Mouse (Mus musculus) hindbrain, embryonic 10.5 days (tissue): Measurements from ENCODE around the gene Samd1. TPM values are rescaled to one million over a fixed set of nuclear protein-coding genes. Genes with fewer than 3 reads are reported as not detected.
A peak's percentile ranks its signal among the peaks of the same experiment; 100 is the strongest.
"Not testable (repeated sequence)": the region's sequence is repeated elsewhere in the genome, so short reads cannot be mapped to it uniquely, and the experiment has no call there.

Source experiments
- DNase-seq: peaks from one replicate; pipeline ENCODE4 v3.0.0-alpha.2; 2017; ENCODE audit warnings: low spot score
- H3K27ac ChIP-seq: fragments of 300-500 bp; sonication (generic); 2 replicates; pipeline ENCODE4 v1.5.1; 2016; ENCODE audit warnings: mild to moderate bottlenecking, moderate library complexity
- H3K27me3 ChIP-seq: fragments of 300-500 bp; sonication (generic); 2 replicates; pipeline ENCODE4 v1.6.1; 2016; ENCODE audit warnings: mild to moderate bottlenecking; ENCODE audit not compliant: poor library complexity, insufficient read depth, severe bottlenecking
- H3K36me3 ChIP-seq: fragments of 300-500 bp; sonication (generic); 2 replicates; pipeline ENCODE4 v1.6.1; 2016; ENCODE audit warnings: mild to moderate bottlenecking, moderate library complexity
- H3K4me1 ChIP-seq: fragments of 300-500 bp; sonication (generic); replicated peaks from 2 replicates; pipeline ENCODE4 v1.6.1; 2016; ENCODE audit warnings: mild to moderate bottlenecking
- H3K4me3 ChIP-seq: fragments of 300-500 bp; sonication (generic); 2 replicates; pipeline ENCODE4 v1.5.1; 2016; ENCODE audit warnings: mild to moderate bottlenecking, moderate library complexity
- H3K9me3 ChIP-seq: fragments of 300-500 bp; sonication (generic); 2 replicates; pipeline ENCODE4 v1.6.1; 2016; ENCODE audit warnings: mild to moderate bottlenecking, moderate library complexity
- WGBS: fragments of 180-500 bp; shearing (Covaris S2); methylation state at CpG from one replicate; pipeline ENCODE4 v1.1.7; 2016; 5-methylcytosine and 5-hydroxymethylcytosine counted together
- polyA plus RNA-seq: library from polyadenylated mRNA; unstranded; fragments of >200 nt; fragmentation: Nextera tagmentation; extraction: Ambion mirVana; gene quantifications from 2 replicates; pipeline ENCODE4 v1.2.1, GENCODE M21; 2016

Samd1 gene
- polyA plus RNA-seq, 1 experiment from 2014 or later: 7.6 TPM

GRCm38 (mm10) chr8:83994030-83994429 is 3.4 kb upstream of the Samd1 start:
- WGBS: 89% methylated on average over 3 of the region's 3 CpGs
- Histone ChIP-seq H3K4me3 (no peak overlapping the region), H3K36me3 (peaks cover 66% of the 10 kb centered on the region), H3K27me3 (peaks cover 14% of the 10 kb centered on the region), H3K27ac (no peak overlapping the region), H3K4me1 (peaks cover 21% of the 10 kb centered on the region), H3K9me3 (no peaks in the 10 kb centered on the region)
- no peak for DNase-seq

- Histone ChIP-seq H3K4me3 (peak overlapping the region; percentile 86), H3K36me3 (peaks cover 66% of the 10 kb centered on the region), H3K9me3 (no peaks in the 10 kb centered on the region), H3K27me3 (peaks cover 34% of the 10 kb centered on the region), H3K4me1 (peaks cover 32% of the 10 kb centered on the region), H3K27ac (peak overlapping the region; percentile 95)
- 9% methylated on average over 12 of the region's 12 CpGs for WGBS
- no peak for DNase-seq
Observed at GRCm38 (mm10) chr8:83995973-83996372, 1.5 kb upstream of the Samd1 start.

DNA sequence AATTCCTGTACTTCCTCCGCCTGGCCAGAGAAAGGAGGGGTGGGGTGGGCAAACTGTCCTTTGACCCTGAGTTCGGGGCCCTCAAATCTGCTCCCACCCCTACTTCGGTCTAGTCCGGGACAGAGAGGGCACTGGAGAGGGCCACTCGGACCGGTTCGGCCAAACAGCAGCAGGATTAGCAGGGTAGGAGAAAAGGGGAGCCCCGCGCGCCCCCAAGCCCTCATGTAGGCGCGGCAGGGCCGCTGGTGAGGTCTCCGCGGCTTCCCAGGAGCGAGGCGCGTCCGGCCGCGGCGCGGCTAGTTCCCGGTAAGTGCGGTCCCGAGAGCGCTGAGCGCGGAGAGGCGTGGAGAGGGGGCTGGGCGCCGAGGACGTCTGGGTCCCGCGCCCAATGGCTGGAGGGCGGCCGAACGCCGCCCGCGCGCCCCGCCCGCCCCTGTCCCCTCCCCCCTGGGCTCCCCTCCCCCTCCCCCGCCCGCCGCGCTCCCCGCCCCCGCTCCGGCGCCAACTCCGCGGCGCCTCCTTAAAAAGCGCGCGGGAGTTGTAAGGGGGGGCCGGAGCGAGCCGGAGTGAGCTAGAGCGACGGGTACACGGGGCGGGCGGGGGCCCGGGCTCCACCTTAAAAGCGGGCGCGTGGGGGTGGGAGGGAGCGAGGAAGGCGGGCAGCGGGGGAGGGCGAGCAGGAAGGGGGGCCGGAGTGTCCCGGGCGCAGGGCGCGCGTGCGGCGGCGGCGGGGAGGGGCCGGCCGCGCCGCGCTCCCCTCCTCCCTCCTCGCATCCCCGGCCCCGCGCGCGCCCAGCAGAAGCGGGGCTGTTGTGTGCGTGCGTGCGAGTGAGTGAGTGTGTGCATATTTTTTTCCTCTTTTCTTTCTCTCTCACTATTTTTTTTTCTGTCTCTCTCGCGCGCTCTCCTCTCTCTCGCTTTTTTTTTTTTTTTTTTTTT is 636 bp upstream of the Samd1 start:
- Histone ChIP-seq H3K9me3 (no peaks in the 10 kb centered on the region), H3K4me3 (peak overlapping the region; percentile 86), H3K36me3 (peaks cover 66% of the 10 kb centered on the region), H3K27me3 (peaks cover 42% of the 10 kb centered on the region), H3K27ac (peak overlapping the region; percentile 95), H3K4me1 (peaks cover 40% of the 10 kb centered on the region)
- peak; percentile 87 for DNase-seq
- under 1% methylated on average over 92 of the region's 103 CpGs for WGBS

DNA sequence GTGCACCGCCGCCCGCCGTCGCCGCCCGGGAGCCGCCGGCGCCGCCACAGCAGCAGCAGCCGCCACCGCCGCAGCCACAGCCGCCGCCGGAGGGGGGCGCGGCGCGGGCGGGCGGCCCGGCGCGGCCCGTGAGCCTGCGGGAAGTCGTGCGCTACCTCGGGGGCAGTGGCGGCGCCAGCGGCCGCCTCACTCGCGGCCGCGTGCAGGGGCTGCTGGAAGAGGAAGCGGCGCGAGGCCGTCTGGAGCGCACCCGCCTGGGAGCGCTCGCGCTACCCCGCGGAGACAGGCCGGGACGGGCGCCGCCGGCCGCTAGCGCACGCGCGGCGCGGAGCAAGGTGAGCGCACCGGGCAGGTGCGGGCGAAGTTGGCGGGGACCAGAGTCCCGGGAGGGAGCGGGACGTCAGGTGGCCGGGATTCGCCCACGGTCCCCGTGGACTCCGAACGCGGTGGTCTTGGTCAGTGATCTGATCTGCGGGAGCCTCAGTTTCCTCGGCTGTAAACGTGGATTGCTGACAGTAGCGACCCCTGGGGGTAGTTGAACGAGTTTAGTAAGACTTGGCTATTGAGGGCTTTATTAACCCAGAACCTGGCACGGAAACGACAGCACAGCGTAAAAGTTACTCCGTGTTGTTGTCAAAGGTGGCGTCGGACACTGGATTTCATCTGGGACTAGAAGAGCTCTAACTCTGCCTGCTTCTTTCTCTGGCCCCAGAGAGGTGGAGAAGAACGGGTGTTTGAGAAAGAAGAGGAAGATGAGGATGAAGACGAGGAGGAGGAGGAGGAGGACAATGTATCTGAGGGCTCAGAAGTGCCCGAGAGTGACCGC is 972 bp downstream of the Samd1 start:
- peak overlapping the region; percentile 86 for H3K4me3 ChIP-seq
- H3K27me3 ChIP-seq: peaks cover 58% of the 10 kb centered on the region
- peaks cover 47% of the 10 kb centered on the region for H3K4me1 ChIP-seq
- DNase-seq: peak; percentile 72
- WGBS: 4% methylated on average over 80 of the region's 92 CpGs
- peaks cover 63% of the 10 kb centered on the region for H3K36me3 ChIP-seq
- H3K27ac ChIP-seq: peak overlapping the region; percentile 87
- H3K9me3 ChIP-seq: no peaks in the 10 kb centered on the region

DNA sequence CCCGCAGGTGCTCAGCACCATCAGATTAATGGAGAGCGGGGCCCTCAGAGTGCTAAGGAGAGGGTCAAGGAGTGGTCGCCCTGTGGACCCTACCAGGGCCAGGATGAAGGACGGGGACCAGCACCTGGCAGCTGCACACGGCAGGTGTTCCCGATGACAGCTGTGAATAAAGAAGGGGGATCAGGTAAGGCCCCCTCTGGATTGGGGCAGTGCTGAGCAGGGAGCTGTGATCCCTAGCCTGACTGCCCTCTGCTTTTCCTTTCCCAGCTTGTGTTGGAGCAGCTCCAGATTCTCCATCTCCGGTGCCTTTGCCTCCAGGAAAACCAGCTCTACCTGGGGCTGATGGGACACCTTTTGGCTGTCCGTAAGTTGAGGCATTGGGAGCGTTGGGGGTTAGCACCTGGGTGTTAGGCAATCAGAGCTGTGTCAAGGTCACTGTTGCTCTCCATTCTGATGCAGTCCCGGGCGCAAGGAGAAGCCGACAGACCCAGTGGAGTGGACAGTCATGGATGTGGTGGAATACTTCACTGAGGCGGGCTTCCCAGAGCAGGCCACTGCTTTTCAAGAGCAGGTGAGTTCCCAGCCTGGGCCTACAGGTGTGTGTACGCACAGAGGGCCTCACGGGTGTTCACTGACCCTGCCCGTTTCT is 1.7 kb downstream of the Samd1 start:
- Histone ChIP-seq H3K27me3 (peaks cover 63% of the 10 kb centered on the region), H3K27ac (0 out of 2 replicates have a peak overlapping the region, but pooled peaks have one; percentile 87), H3K4me3 (peak overlapping the region; percentile 86), H3K9me3 (no peaks in the 10 kb centered on the region), H3K36me3 (peaks cover 56% of the 10 kb centered on the region), H3K4me1 (peaks cover 50% of the 10 kb centered on the region)
- 70% methylated on average over 16 of the region's 16 CpGs for WGBS
- no peak for DNase-seq

- no peak for DNase-seq
- Histone ChIP-seq H3K9me3 (no peaks in the 10 kb centered on the region), H3K27me3 (peaks cover 58% of the 10 kb centered on the region), H3K36me3 (peaks cover 49% of the 10 kb centered on the region), H3K4me1 (peaks cover 55% of the 10 kb centered on the region), H3K27ac (no peak overlapping the region), H3K4me3 (peak overlapping the region; percentile 86)
- 89% methylated on average over 2 of the region's 2 CpGs for WGBS
Observed at GRCm38 (mm10) chr8:83999825-84000224, 2.4 kb downstream of the Samd1 start.

DNA sequence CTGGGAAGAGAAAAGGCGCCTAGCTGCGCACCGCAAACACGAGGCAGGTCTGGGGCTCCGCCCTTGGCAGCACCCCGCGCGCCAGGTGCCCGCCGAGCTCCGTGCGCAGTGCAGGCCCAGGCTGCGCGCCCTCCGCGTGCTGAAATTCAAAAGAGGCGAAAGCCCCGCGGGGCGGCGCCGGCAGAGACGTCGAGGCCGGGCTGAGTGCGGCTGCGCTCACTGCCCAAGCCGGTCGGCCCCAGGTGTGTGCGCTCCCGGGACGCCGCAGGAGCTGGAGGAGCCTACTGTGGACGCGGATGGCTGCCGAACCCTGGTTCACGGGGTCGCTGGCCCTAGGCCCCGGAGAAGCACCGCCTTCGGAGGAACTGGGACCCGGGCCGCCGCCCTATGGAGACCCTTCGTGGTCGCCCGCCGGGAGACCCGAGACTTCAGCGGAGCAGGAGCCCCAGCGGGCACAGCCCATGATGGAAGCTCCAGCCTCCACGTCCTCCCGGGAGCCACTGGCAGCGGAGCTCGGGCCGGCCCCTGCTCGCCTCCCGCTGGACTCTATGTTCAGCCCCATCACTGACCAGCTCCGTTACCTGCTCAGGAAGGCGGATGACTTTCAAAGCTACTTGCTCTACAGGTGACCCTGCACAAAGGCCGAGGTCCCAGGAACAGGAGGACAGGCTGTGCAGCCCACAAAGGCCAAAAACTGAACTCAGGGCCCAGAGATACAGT is 4.0 kb downstream of the Samd1 start, which contains the start of gene 1700067K01Rik:
1700067K01Rik (plus strand) TSS at position 222 of the 720 bp plus-strand sequence.
- 16% methylated on average over 61 of the region's 61 CpGs for WGBS
- H3K4me1 ChIP-seq: peaks cover 49% of the 10 kb centered on the region
- H3K9me3 ChIP-seq: no peaks in the 10 kb centered on the region
- H3K36me3 ChIP-seq: peaks cover 42% of the 10 kb centered on the region
- peaks cover 51% of the 10 kb centered on the region for H3K27me3 ChIP-seq
- no peak for DNase-seq
- peak within 1 kb of the TSS; percentile 39 for H3K4me3 ChIP-seq
- 0 out of 2 replicates have a peak within 1 kb of the TSS, but pooled peaks have one; percentile 9 for H3K27ac ChIP-seq

- Histone ChIP-seq H3K36me3 (peaks cover 42% of the 10 kb centered on the region), H3K9me3 (no peaks in the 10 kb centered on the region), H3K4me1 (peaks cover 46% of the 10 kb centered on the region), H3K27ac (no peak overlapping the region), H3K27me3 (peaks cover 51% of the 10 kb centered on the region), H3K4me3 (no peak overlapping the region; the same call in 1 of the 2 replicates)
- 60% methylated on average over 12 of the region's 12 CpGs for WGBS
- no peak for DNase-seq
Observed at GRCm38 (mm10) chr8:84002957-84003611, 5.6 kb downstream of the Samd1 start.

GRCm38 (mm10) chr8:84003612-84004246 is 6.3 kb downstream of the Samd1 start:
- no peaks in the 10 kb centered on the region for H3K9me3 ChIP-seq
- DNase-seq: no peak
- H3K27me3 ChIP-seq: peaks cover 51% of the 10 kb centered on the region
- H3K4me3 ChIP-seq: peak overlapping the region; percentile 64
- peaks cover 44% of the 10 kb centered on the region for H3K4me1 ChIP-seq
- no peak overlapping the region for H3K27ac ChIP-seq
- H3K36me3 ChIP-seq: peaks cover 42% of the 10 kb centered on the region
- 76% methylated on average over 6 of the region's 6 CpGs for whole genome bisulfite sequencing

GRCm38 (mm10) chr8:84004533-84005201 is 7.2 kb downstream of the Samd1 start:
- peaks cover 33% of the 10 kb centered on the region for H3K36me3 ChIP-seq
- peak; percentile 92 for DNase-seq
- H3K27me3 ChIP-seq: peaks cover 45% of the 10 kb centered on the region
- H3K9me3 ChIP-seq: no peaks in the 10 kb centered on the region
- H3K4me1 ChIP-seq: peaks cover 36% of the 10 kb centered on the region
- H3K4me3 ChIP-seq: peak overlapping the region; percentile 64
- H3K27ac ChIP-seq: peak overlapping the region; percentile 87
- 1% methylated on average over 30 of the region's 30 CpGs for WGBS

- H3K9me3 ChIP-seq, DNase-seq, H3K4me3 ChIP-seq, H3K27ac ChIP-seq: not testable (repeated sequence)
- WGBS: 94% methylated on average over 7 of the region's 7 CpGs
- H3K27me3 ChIP-seq: peaks cover 45% of the 10 kb centered on the region
- H3K36me3 ChIP-seq: peaks cover 25% of the 10 kb centered on the region
- peaks cover 41% of the 10 kb centered on the region for H3K4me1 ChIP-seq
Observed at GRCm38 (mm10) chr8:84005502-84005901, 8.0 kb downstream of the Samd1 start.
